Mouse (Mus musculus) kidney, adult 2 months (tissue): ENCODE measurements around the gene Rad51b. TPM values are rescaled to one million over a fixed set of nuclear protein-coding genes. Genes with fewer than 3 reads are reported as not detected.

Experiments
- DNase-seq: peaks from one replicate; pipeline ENCODE4 v3.0.0; 2021
- H3K27ac ChIP-seq: fragments of 200-500 bp; 2 replicates; pipeline ENCODE4 v1.5.1; 2012; ENCODE audit warnings: low read depth, low read length, control low read depth, inconsistent platforms; ENCODE audit not compliant: insufficient read depth
- H3K27me3 ChIP-seq: fragments of 200-500 bp; replicated peaks from 2 replicates; pipeline ENCODE4 v1.6.1; 2012; ENCODE audit warnings: mild to moderate bottlenecking, moderate library complexity, low read length, inconsistent platforms; ENCODE audit not compliant: control insufficient read depth, insufficient read depth
- H3K36me3 ChIP-seq: fragments of 200-500 bp; 2 replicates; pipeline ENCODE4 v1.6.1; 2012; ENCODE audit warnings: mild to moderate bottlenecking, moderate library complexity, low read length, inconsistent platforms; ENCODE audit not compliant: control insufficient read depth, insufficient read depth
- H3K4me1 ChIP-seq: fragments of 200-500 bp; 2 replicates; pipeline ENCODE4 v1.6.1; 2011; ENCODE audit warnings: low read length; ENCODE audit not compliant: control insufficient read depth, insufficient read depth
- H3K4me3 ChIP-seq: fragments of 200-500 bp; 2 replicates; pipeline ENCODE4 v1.5.1; 2011; ENCODE audit warnings: mild to moderate bottlenecking, low read depth, low read length, control low read depth; ENCODE audit not compliant: insufficient read depth
- CTCF ChIP-seq: fragments of 200-500 bp; conservative IDR thresholded peaks from 2 replicates; pipeline ENCODE4 v1.5.1; 2011; ENCODE audit warnings: low read depth, mild to moderate bottlenecking, control low read depth, low read length, moderate library complexity, mixed read lengths; ENCODE audit not compliant: insufficient read depth, insufficient read length
- POLR2A ChIP-seq: fragments of 200-500 bp; IDR thresholded peaks from one replicate; pipeline ENCODE4 v1.6.1; 2011; ENCODE audit warnings: low read depth, low read length, control low read depth
- WGBS: fragments of 180-500 bp; shearing (Covaris S2); methylation state at CpG from one replicate; pipeline ENCODE4 v1.1.7; 2018; 5-methylcytosine and 5-hydroxymethylcytosine counted together
- polyA plus RNA-seq: library from polyadenylated mRNA; depleted of rRNA; stranded (reverse); fragments of >200 nt; gene quantifications from 2 replicates; pipeline ENCODE4 v1.2.3, GENCODE M21; 2012

Rad51b gene
- polyA plus RNA-seq, 1 experiment: 0.14 TPM

DNA sequence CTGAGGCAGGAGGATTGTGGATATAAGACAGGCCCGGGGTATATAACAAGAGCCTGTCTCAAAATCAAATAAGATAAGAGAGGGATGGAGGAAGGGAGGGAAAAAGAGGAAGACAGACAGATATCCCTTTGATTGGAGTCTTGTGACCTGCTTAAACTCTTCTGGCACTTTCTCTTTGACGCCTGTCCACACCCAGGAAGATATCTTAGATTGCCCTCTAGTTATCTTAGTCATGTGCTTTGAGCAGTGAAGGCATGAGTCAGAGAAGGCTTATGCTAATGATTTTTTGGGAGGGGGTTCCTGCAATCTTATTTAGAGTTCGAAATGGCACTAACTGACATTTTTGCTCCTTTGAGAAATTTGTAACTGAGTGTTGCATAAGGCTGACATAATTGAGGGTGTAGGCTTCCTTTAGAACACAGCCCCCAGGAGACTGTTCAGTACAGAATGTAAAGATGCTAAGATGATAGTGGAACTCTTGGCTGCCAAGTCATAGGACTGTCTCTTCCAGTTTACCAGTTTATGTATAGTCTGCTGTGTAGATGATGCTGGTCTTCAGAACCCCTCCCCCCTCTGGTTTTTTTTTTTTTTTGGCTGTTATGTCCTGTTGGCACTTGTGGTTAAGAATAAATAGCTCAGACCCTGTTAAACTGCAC lies 55.1 kb downstream of the Rad51b start:
- Histone ChIP-seq H3K27ac (no peak overlapping the region), H3K27me3 (no peaks in the 10 kb centered on the region)
- WGBS: 68% methylated on average over 3 of the region's 3 CpGs

DNA sequence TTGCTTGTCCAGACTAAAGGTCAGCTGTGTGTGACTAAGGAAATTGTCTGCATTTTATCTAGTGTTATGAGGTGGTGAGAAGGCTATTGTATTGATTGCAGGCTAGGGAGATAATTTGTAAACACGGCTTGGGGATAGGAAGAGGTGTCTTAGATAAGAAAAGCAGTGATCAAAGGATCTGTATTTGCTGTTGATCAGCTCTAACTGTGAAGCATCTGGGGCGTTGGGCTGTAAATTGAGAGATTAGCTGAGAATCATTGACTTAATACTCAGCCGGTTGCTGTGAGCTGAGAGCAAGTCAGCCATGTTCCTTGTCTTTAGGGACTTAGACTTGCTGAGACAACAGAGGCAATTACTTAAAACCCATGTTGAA lies 55.6 kb downstream of the Rad51b start:
- 37% methylated on average over 3 of the region's 3 CpGs for WGBS
- Histone ChIP-seq H3K36me3 (no peaks in the 10 kb centered on the region), H3K27ac (no peak overlapping the region; the same call in 1 of the 2 replicates), H3K4me3 (no peak overlapping the region), H3K4me1 (peaks cover 21% of the 10 kb centered on the region), H3K27me3 (no peaks in the 10 kb centered on the region)
- DNase-seq: peak; percentile 40
- TF ChIP-seq POLR2A (no peak), CTCF (no peak)

More for the DNA sequence above, 55.1 kb downstream of the Rad51b start:
- Histone ChIP-seq H3K36me3 (no peaks in the 10 kb centered on the region), H3K4me3 (no peak overlapping the region), H3K4me1 (peaks cover 21% of the 10 kb centered on the region)
- TF ChIP-seq POLR2A (no peak), CTCF (no peak)
- DNase-seq: no peak

DNA sequence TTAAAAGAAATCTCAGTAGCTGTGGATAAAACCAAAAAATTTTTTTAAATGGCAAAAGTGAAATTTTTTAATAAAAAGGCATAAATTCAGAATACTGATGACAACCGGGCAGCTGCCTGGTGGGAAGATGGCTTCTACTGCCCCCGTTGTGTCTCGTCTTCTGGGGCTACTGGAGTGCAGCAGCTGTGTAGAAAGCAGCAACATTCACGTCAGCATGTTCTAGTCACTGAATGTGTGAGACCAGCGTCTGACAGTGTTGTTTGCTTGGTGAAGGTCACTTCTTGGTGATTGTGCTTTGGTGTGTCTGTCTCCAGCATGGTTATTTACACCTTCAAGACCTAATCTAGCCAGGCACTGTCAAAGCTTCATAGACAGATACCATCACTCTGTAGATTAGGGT lies 56.3 kb downstream of the Rad51b start:
- no peak for DNase-seq
- H3K27ac ChIP-seq: no peak overlapping the region
- peaks cover 21% of the 10 kb centered on the region for H3K4me1 ChIP-seq
- no peaks in the 10 kb centered on the region for H3K36me3 ChIP-seq
- H3K4me3 ChIP-seq: no peak overlapping the region
- WGBS: 76% methylated on average over 5 of the region's 5 CpGs
- no peaks in the 10 kb centered on the region for H3K27me3 ChIP-seq
- no peak for TF ChIP-seq CTCF
- no peak for TF ChIP-seq POLR2A

DNA sequence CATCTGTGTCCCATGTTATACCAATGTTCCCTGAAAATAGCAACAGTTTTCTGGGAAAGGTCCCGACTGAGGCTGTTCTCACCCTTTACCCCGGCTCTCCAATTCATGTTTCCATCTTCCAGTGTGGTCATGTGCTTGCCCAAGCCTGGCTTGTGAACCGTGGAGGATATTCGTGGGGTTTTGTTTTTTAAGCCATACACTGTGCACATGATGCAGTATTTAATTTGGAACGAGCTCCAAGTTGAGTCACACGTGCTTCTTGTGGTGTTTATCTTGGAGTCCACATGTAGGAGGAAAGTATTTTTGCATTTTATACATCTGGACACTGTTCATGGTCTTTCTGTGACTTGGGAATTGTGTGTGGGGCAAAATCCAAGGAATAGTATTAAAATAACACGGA lies 57.5 kb downstream of the Rad51b start:
- H3K36me3 ChIP-seq: no peaks in the 10 kb centered on the region
- H3K27ac ChIP-seq: no peak overlapping the region
- TF ChIP-seq POLR2A: no peak
- TF ChIP-seq CTCF: no peak
- DNase-seq: peak; percentile 75
- H3K27me3 ChIP-seq: no peaks in the 10 kb centered on the region
- 30% methylated on average over 7 of the region's 7 CpGs for WGBS
- no peak overlapping the region for H3K4me3 ChIP-seq
- peaks cover 21% of the 10 kb centered on the region for H3K4me1 ChIP-seq

DNA sequence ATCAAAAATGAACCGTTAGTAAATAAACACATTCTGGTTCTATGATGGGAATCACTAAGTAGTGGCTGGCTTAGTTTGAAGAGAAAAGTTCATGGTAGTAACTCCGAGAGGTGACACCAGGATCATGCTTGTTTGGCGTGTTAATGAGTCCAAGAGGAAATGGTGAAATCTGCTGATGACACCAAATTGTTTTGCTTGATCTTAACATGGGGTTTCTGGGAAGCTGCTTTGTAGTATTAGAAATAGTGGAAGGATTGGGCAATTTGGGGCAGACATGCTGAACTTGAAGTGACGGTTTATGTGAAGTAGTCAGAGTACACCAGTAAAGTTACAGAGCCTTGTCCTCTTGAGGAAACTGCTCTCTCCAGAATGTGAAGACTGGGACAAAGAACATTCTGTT lies 59.1 kb downstream of the Rad51b start:
- Histone ChIP-seq H3K4me1 (peaks cover 21% of the 10 kb centered on the region), H3K36me3 (no peaks in the 10 kb centered on the region), H3K4me3 (no peak overlapping the region), H3K27ac (peak overlapping the region; percentile 52; the same call in 1 of the 2 replicates), H3K27me3 (no peaks in the 10 kb centered on the region)
- peak; percentile 78 for DNase-seq
- TF ChIP-seq POLR2A (no peak), CTCF (no peak)
- WGBS: 46% methylated on average over 4 of the region's 4 CpGs

DNA sequence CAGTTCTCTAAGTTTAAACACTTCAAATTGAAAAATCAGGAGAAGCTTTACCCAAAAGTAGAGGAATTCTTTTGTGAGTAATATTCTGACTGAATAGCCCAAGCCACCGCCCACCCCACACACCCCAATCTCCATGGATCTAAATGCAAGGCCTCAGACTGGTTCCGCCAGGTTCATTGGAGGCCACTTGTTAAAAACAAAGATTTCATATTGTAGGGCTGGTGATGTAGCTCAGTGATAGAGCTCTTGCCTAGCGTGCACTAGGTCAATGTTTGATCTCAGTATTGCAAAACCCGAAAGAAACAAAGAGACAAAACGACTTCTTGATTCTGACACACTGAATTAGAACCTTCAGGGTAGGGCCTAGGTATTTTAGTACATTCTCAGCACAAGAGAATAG lies 60.5 kb downstream of the Rad51b start:
- no peak overlapping the region for H3K4me3 ChIP-seq
- no peaks in the 10 kb centered on the region for H3K27me3 ChIP-seq
- 89% methylated on average over 5 of the region's 5 CpGs for WGBS
- no peak overlapping the region for H3K27ac ChIP-seq
- peaks cover 17% of the 10 kb centered on the region for H3K4me1 ChIP-seq
- H3K36me3 ChIP-seq: no peaks in the 10 kb centered on the region
- no peak for DNase-seq
- TF ChIP-seq POLR2A (no peak), CTCF (no peak)

DNA sequence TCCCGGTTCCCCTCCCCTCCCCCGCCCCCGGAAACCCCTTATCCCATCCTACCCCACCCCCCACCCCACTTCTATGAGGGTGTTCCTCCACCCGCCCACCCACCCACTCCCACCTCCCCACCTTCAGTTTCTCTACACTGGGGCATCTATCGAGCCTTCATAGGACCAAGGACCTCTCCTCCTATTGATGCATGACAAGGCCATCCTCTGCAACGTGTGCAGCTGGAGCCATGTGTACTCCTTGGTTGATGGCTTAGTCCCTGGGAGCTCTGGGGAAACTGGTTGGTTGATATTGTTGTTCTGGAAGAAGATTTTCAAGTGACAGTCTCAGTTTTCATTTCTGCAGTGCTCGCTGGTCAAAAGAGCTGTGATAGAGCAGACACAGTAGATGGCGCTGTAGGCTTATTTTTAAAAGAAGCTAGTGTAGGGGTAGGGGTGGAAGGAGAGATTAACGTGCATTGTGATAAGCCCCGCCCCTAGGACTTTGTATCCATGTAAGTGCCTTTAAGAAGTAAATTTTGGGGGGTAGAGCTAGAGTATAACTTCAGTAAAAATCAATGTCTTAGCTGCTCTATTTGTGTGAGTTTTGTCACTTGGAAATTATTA lies 61.6 kb downstream of the Rad51b start:
- H3K27me3 ChIP-seq: no peaks in the 10 kb centered on the region
- TF ChIP-seq POLR2A (no peak), CTCF (peak; percentile 25; the same call in 1 of the 2 replicates)
- H3K36me3 ChIP-seq: no peaks in the 10 kb centered on the region
- no peak overlapping the region for H3K4me3 ChIP-seq
- no peak overlapping the region for H3K27ac ChIP-seq
- WGBS: 14% methylated on average over 10 of the region's 10 CpGs
- DNase-seq: peak; percentile 77
- peaks cover 10% of the 10 kb centered on the region for H3K4me1 ChIP-seq

DNA sequence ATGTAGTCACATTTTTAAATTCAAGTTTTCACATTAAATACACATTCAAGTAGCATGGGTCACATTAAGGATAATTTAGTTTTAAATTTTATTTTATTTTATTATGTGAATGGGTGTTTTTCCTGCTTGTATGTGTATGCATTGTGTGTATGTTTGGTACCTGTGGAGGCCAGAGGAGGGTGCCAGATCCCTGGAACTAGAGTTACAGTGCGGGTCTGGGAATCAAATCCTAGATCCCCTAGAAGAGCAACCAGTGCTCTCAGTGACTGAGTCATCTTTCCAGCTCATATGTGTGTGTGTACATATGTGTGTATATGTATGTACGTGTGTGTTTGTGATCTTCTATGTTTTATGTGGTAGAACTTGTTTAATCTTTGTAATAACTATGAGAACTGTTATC lies 62.3 kb downstream of the Rad51b start:
- TF ChIP-seq POLR2A (no peak), CTCF (peak; percentile 35)
- no peak overlapping the region for H3K4me3 ChIP-seq
- H3K4me1 ChIP-seq: peaks cover 6% of the 10 kb centered on the region
- H3K36me3 ChIP-seq: no peaks in the 10 kb centered on the region
- no peak overlapping the region for H3K27ac ChIP-seq
- H3K27me3 ChIP-seq: no peaks in the 10 kb centered on the region
- no peak for DNase-seq
- 100% methylated on average over 2 of the region's 2 CpGs for WGBS
